Mouse (Mus musculus): Measurements from ENCODE around the gene Gkap1. TPM values are rescaled to one million over a fixed set of nuclear protein-coding genes. Genes with fewer than 3 reads are reported as not detected.

Gene Gkap1
- total and polyA plus RNA-seq, 2 experiments from 2014 or later: 16.0 to 17.4 TPM

DNA sequence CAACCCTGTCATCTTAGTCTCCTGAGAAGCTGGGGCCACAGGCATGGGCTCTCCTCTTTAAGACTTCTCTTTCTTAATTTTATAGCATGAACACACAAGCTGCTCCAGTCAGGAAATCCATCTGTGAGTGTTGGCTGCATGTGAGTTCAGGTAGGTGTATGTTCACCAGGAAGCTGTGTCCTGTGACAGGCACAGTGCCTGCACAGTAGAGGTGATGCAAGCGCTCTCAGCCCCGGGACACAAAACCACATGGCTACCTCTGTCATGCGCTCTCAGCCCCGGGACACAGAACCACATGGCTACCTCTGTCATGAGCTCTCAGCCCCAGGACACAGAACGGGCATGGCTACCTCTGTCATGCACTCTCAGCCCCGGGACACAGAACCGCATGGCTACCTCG is 12.0 kb downstream of the Gkap1 start:
- Histone ChIP-seq H3K9me3 (replicated peaks; ENCODE audit: control insufficient read depth, low read length) (no peaks in the 10 kb centered on the region), H3K27ac (ENCODE audit: low read depth) (no peak overlapping the region), H3K36me3 (replicated peaks; ENCODE audit: control insufficient read depth, insufficient read depth, low read length) (peaks cover 21% of the 10 kb centered on the region), H3K4me2 (ENCODE audit: low read depth, low read length) (no peak overlapping the region), H3K4me1 (ENCODE audit: control insufficient read depth, insufficient read depth) (no peaks in the 10 kb centered on the region), H3K27me3 (ENCODE audit: control insufficient read depth, insufficient read depth, low read length) (no peaks in the 10 kb centered on the region), H3K4me3 (ENCODE audit: low read depth, low read length) (no peak overlapping the region), H3K9ac (replicated peaks; ENCODE audit: low read depth, low read length) (no peak overlapping the region)
- no peak for ATAC-seq (ENCODE audit: insufficient read depth, low read depth)
- TF ChIP-seq CTCF (IDR thresholded peaks at IDR 0.05; ENCODE audit: low read depth) (no peak), EP300 (IDR thresholded peaks at IDR 0.05; ENCODE audit: low read depth) (no peak)
- DNase-seq (ENCODE audit: low spot score): no peak
- WGBS: 77% methylated on average over 8 of the region's 8 CpGs

DNA sequence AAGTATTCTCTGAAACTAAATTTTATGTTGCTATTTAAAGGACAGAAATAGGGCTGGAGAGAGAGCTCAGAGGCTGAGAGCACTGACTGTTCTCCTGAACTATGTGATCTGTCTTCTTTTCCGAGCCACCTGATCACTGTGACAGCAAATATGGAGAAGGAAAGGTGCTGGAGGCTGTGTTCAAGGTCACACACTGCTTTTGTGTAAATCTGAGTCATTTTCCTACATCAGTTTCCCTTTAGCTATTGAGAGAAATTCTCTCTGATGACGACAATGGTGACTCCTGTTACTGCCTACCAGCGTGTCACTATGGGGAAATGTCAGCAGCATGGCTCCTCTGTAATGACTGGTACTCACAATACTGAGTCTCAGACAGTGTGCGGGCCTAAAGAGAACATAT is 13.8 kb downstream of the Gkap1 start:
- H3K4me3 ChIP-seq (ENCODE audit: low read depth, low read length): no peak overlapping the region
- 62% methylated on average over 4 of the region's 4 CpGs for WGBS
- peaks cover 25% of the 10 kb centered on the region for H3K36me3 ChIP-seq (replicated peaks; ENCODE audit: control insufficient read depth, insufficient read depth, low read length)
- H3K27me3 ChIP-seq (ENCODE audit: control insufficient read depth, insufficient read depth, low read length): no peaks in the 10 kb centered on the region
- no peak for TF ChIP-seq EP300 (IDR thresholded peaks at IDR 0.05; ENCODE audit: low read depth)
- no peak for TF ChIP-seq CTCF (IDR thresholded peaks at IDR 0.05; ENCODE audit: low read depth)
- H3K9ac ChIP-seq (replicated peaks; ENCODE audit: low read depth, low read length): no peak overlapping the region
- no peak overlapping the region for H3K27ac ChIP-seq (ENCODE audit: low read depth)
- no peak overlapping the region for H3K4me2 ChIP-seq (ENCODE audit: low read depth, low read length)
- H3K9me3 ChIP-seq (replicated peaks; ENCODE audit: control insufficient read depth, low read length): no peaks in the 10 kb centered on the region
- no peak for DNase-seq (ENCODE audit: low spot score)
- ATAC-seq (ENCODE audit: insufficient read depth, low read depth): no peak
- no peaks in the 10 kb centered on the region for H3K4me1 ChIP-seq (ENCODE audit: control insufficient read depth, insufficient read depth)

DNA sequence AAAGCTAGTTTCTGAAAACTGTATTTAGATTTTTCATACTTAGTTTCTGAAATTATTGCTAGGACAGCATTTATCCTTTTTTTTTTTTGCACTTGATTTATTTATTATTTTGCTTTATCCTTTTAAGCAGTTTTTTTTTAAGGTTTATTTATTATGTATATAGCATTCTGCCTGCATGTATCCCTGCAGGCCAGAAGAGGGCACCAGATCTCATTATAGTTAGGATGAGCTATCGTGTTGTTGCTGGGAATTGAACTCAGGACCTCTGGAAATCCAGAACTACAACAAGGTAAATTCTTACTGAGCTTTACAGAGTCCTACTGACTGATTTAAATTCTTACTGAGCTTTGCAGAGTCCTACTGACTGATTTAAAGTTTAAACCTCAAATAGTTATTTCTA is 22.2 kb downstream of the Gkap1 start:
- TF ChIP-seq CTCF (IDR thresholded peaks at IDR 0.05; ENCODE audit: low read depth) (peak; percentile 27), EP300 (IDR thresholded peaks at IDR 0.05; ENCODE audit: low read depth) (no peak)
- Histone ChIP-seq H3K4me1 (ENCODE audit: control insufficient read depth, insufficient read depth) (no peaks in the 10 kb centered on the region), H3K27me3 (ENCODE audit: control insufficient read depth, insufficient read depth, low read length) (no peaks in the 10 kb centered on the region), H3K9ac (replicated peaks; ENCODE audit: low read depth, low read length) (no peak overlapping the region), H3K9me3 (replicated peaks; ENCODE audit: control insufficient read depth, low read length) (no peaks in the 10 kb centered on the region), H3K36me3 (replicated peaks; ENCODE audit: control insufficient read depth, insufficient read depth, low read length) (peaks cover 20% of the 10 kb centered on the region), H3K27ac (ENCODE audit: low read depth) (no peak overlapping the region), H3K4me2 (ENCODE audit: low read depth, low read length) (no peak overlapping the region), H3K4me3 (ENCODE audit: low read depth, low read length) (no peak overlapping the region)
- DNase-seq (ENCODE audit: low spot score) (no peak), ATAC-seq (ENCODE audit: insufficient read depth, low read depth) (no peak)
- 90% methylated on average over 1 of the region's 1 CpGs for WGBS

DNA sequence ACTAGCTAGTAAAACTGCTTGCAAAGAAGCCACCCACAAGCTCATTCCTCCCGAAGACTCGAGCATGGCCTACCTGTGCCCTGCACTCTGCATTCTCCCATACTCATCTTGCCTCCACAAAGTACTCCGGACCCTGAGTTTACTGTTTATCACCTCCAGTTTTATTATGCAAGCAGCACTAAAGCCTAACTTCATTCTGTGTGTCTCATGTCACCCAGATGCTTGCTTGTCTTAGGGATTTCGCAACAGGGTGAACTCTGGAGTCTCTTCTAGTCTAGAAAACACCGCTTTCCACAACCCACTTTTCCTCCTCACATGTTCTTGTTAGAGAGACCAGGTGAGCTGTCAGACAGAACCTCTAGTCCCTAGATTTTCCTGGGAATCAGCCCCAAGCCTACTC is 26.5 kb downstream of the Gkap1 start:
- 87% methylated on average over 5 of the region's 5 CpGs for WGBS
- Histone ChIP-seq H3K9me3 (replicated peaks; ENCODE audit: control insufficient read depth, low read length) (no peaks in the 10 kb centered on the region), H3K27me3 (ENCODE audit: control insufficient read depth, insufficient read depth, low read length) (no peaks in the 10 kb centered on the region), H3K4me1 (ENCODE audit: control insufficient read depth, insufficient read depth) (no peaks in the 10 kb centered on the region), H3K9ac (replicated peaks; ENCODE audit: low read depth, low read length) (no peak overlapping the region), H3K4me3 (ENCODE audit: low read depth, low read length) (no peak overlapping the region), H3K36me3 (replicated peaks; ENCODE audit: control insufficient read depth, insufficient read depth, low read length) (peaks cover 20% of the 10 kb centered on the region), H3K4me2 (ENCODE audit: low read depth, low read length) (no peak overlapping the region), H3K27ac (ENCODE audit: low read depth) (no peak overlapping the region)
- ATAC-seq (ENCODE audit: insufficient read depth, low read depth): no peak
- TF ChIP-seq EP300 (IDR thresholded peaks at IDR 0.05; ENCODE audit: low read depth) (no peak), CTCF (IDR thresholded peaks at IDR 0.05; ENCODE audit: low read depth) (no peak)
- no peak for DNase-seq (ENCODE audit: low spot score)

DNA sequence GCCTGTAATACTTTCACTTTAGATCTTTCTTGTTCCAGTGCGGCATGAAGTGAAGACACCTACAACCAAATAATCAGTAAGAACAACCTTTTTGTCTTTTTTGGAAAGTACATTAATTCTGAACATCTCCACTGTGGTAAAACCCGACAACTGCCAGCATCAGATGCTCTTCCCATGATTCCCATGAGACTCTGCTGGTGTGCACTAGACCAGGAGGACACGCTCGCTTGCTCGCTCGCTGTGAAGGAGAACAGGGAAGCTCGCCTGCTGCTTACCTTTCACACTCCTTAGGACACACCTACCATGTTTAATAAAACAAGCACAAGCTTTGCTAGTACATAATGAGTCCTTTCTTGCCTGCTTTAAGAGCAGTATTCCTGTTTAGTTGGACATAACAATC is 39.0 kb downstream of the Gkap1 start:
- no peak for DNase-seq (ENCODE audit: low spot score)
- no peak overlapping the region for H3K4me3 ChIP-seq (ENCODE audit: low read depth, low read length)
- H3K4me1 ChIP-seq (ENCODE audit: control insufficient read depth, insufficient read depth): no peaks in the 10 kb centered on the region
- 92% methylated on average over 7 of the region's 7 CpGs for WGBS
- no peaks in the 10 kb centered on the region for H3K27me3 ChIP-seq (ENCODE audit: control insufficient read depth, insufficient read depth, low read length)
- no peaks in the 10 kb centered on the region for H3K9me3 ChIP-seq (replicated peaks; ENCODE audit: control insufficient read depth, low read length)
- H3K27ac ChIP-seq (ENCODE audit: low read depth): no peak overlapping the region
- H3K9ac ChIP-seq (replicated peaks; ENCODE audit: low read depth, low read length): no peak overlapping the region
- ATAC-seq (ENCODE audit: insufficient read depth, low read depth): no peak
- TF ChIP-seq CTCF (IDR thresholded peaks at IDR 0.05; ENCODE audit: low read depth) (no peak), EP300 (IDR thresholded peaks at IDR 0.05; ENCODE audit: low read depth) (no peak)
- no peak overlapping the region for H3K4me2 ChIP-seq (ENCODE audit: low read depth, low read length)
- H3K36me3 ChIP-seq (replicated peaks; ENCODE audit: control insufficient read depth, insufficient read depth, low read length): peaks cover 18% of the 10 kb centered on the region

DNA sequence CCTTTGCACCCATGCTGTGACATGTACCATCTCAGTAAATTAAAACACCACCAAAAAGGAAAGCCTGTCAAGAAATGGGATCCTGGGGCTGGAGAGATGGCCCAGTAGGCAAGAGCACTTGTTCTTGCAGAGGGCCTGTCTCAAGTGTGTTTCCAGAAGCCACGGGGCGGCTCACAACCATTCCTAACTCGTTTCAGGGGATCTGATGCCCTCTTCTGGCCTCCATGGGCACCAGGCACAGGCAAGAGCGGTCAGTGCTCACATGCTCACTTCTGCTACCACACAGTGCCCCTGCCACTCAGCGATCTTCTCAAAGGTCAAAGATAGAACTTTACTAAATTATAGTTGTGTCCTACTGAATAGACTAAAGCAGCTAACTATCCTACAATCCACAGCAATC is 42.9 kb downstream of the Gkap1 start:
- Histone ChIP-seq H3K4me2 (ENCODE audit: low read depth, low read length) (no peak overlapping the region), H3K4me1 (ENCODE audit: control insufficient read depth, insufficient read depth) (no peaks in the 10 kb centered on the region), H3K27ac (ENCODE audit: low read depth) (no peak overlapping the region), H3K27me3 (ENCODE audit: control insufficient read depth, insufficient read depth, low read length) (no peaks in the 10 kb centered on the region), H3K9ac (replicated peaks; ENCODE audit: low read depth, low read length) (no peak overlapping the region), H3K36me3 (replicated peaks; ENCODE audit: control insufficient read depth, insufficient read depth, low read length) (peaks cover 9% of the 10 kb centered on the region), H3K9me3 (replicated peaks; ENCODE audit: control insufficient read depth, low read length) (no peaks in the 10 kb centered on the region), H3K4me3 (ENCODE audit: low read depth, low read length) (no peak overlapping the region)
- DNase-seq (ENCODE audit: low spot score) (peak; percentile 26), ATAC-seq (ENCODE audit: insufficient read depth, low read depth) (peak; percentile 51)
- 38% methylated on average over 5 of the region's 5 CpGs for WGBS
- TF ChIP-seq CTCF (IDR thresholded peaks at IDR 0.05; ENCODE audit: low read depth) (peak; percentile 61), EP300 (IDR thresholded peaks at IDR 0.05; ENCODE audit: low read depth) (no peak)
